Mouse (Mus musculus) lung, embryonic 14.5 days (tissue): ENCODE results near the gene Usp7. TPM values are rescaled to one million over a fixed set of nuclear protein-coding genes. Genes with fewer than 3 reads are reported as not detected.

Experiments
- ATAC-seq: fragments of 200-750 bp; cut with Nextera tagmentation; 2 replicates; pipeline ENCODE4 v1.8.0; 2017; ENCODE audit warnings: mild to moderate bottlenecking, moderate TSS enrichment, moderate library complexity; ENCODE audit not compliant: insufficient read depth
- DNase-seq: peaks from one replicate; pipeline ENCODE4 v3.0.0-alpha.2; 2015
- H3K27ac ChIP-seq: fragments of 300-500 bp; sonication (generic); 2 replicates; pipeline ENCODE4 v1.5.1; 2014; ENCODE audit warnings: low read depth, mild to moderate bottlenecking, moderate library complexity
- H3K27me3 ChIP-seq: fragments of 300-500 bp; sonication (generic); 2 replicates; pipeline ENCODE4 v1.6.1; 2014; ENCODE audit warnings: low read length, control low read depth; ENCODE audit not compliant: insufficient read depth
- H3K36me3 ChIP-seq: fragments of 300-500 bp; sonication (generic); 2 replicates; pipeline ENCODE4 v1.6.1; 2014; ENCODE audit warnings: control low read depth; ENCODE audit not compliant: insufficient read depth
- H3K4me1 ChIP-seq: fragments of 300-500 bp; sonication (generic); 2 replicates; pipeline ENCODE4 v1.6.1; 2014; ENCODE audit warnings: antibody characterized with exemption, control low read depth; ENCODE audit not compliant: insufficient read depth
- H3K4me2 ChIP-seq: fragments of 300-500 bp; sonication (generic); 2 replicates; pipeline ENCODE4 v1.6.1; 2014; ENCODE audit warnings: mild to moderate bottlenecking
- H3K4me3 ChIP-seq: fragments of 300-500 bp; sonication (generic); 2 replicates; pipeline ENCODE4 v1.5.1; 2014; ENCODE audit warnings: low read depth, low read length
- H3K9ac ChIP-seq: fragments of 300-500 bp; sonication (generic); 2 replicates; pipeline ENCODE4 v1.6.1; 2014
- H3K9me3 ChIP-seq: fragments of 300-500 bp; sonication (generic); 2 replicates; pipeline ENCODE4 v1.6.1; 2016; ENCODE audit warnings: low read depth, low read length, control low read depth
- CTCF ChIP-seq: IDR thresholded peaks from 2 replicates; pipeline ENCODE4 v1.5.1; 2016; ENCODE audit warnings: antibody characterized with exemption, low read depth
- WGBS: fragments of 180-500 bp; shearing (Covaris S2); extraction: QIAGEN DNeasy Blood & Tissue Kit; methylation state at CpG from one replicate; pipeline ENCODE4 v1.1.7; 2014; 5-methylcytosine and 5-hydroxymethylcytosine counted together
- polyA plus RNA-seq: library from polyadenylated mRNA; unstranded; fragments of >200 nt; fragmentation: Nextera tagmentation; extraction: Ambion mirVana; gene quantifications from 2 replicates; pipeline ENCODE4 v1.2.1, GENCODE M21; 2014

Gene Usp7
- polyA plus RNA-seq, 1 experiment from 2014 or later, result 49.8 TPM

GRCm38 (mm10) chr16:8665367-8665766 is 126.7 kb downstream of the Usp7 start:
- peaks cover 9% of the 10 kb centered on the region; the same call in 1 of the 2 replicates for H3K4me1 ChIP-seq
- WGBS, result 66% methylated on average over 5 of the region's 5 CpGs
- ATAC-seq (no peak), DNase-seq (no peak)
- H3K27me3 ChIP-seq, result no peaks in the 10 kb centered on the region
- no peaks in the 10 kb centered on the region for H3K9me3 ChIP-seq
- no peak overlapping the region for H3K4me2 ChIP-seq
- no peak overlapping the region for H3K9ac ChIP-seq
- H3K4me3 ChIP-seq, result no peak overlapping the region
- peaks cover 32% of the 10 kb centered on the region for H3K36me3 ChIP-seq
- H3K27ac ChIP-seq, result peak overlapping the region; percentile 0; the same call in 1 of the 2 replicates
- TF ChIP-seq CTCF, result no peak

DNA sequence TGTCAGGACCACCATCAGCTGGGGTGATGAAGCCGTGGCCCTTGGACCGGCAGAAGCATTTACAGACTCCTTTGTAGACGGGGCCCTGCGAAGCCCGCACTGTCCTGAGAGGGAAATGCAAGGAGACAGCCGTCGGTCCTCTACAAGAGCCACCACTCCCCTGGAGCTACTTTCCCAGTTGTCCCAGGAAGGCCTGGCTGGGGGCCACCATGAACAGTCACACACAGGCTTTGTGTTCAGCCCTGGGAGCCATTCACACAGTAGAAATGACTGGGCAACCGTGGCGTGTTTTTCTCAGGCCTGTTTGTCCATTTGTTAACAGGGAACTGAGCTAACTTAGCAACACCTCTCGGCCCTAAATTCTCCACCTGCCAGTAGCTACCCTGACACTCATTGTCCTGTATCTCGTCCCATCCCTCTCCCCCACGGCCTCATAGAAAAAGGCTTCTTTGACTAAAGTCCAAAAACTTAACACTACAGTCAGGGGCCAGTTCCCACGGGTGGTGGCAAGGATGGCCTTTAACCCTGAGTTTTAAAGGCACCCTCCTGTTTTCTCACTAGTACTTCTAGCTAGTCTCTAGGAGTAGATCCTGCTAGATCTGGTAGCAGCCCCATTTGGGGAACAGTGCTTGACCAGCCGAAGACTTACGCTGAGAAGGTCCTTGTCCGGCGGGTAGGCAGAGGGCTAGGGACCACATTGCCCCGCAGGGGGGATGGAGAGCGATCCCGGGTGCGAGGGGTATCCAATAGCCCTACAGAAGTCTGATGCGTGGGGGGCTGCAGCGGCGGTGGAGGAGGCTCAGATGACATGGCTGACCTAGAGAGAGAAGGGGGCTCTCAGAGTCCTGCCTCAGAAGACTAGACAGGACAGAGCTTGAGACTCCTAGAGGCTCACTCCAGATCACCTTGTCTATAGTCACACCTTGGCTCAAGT is 128.2 kb downstream of the Usp7 start:
- Histone ChIP-seq H3K36me3 (peaks cover 46% of the 10 kb centered on the region), H3K27me3 (no peaks in the 10 kb centered on the region), H3K9me3 (no peaks in the 10 kb centered on the region), H3K4me1 (peaks cover 2% of the 10 kb centered on the region; the same call in 1 of the 2 replicates), H3K27ac (no peak overlapping the region), H3K4me3 (no peak overlapping the region), H3K9ac (no peak overlapping the region), H3K4me2 (no peak overlapping the region)
- DNase-seq, result no peak
- 82% methylated on average over 24 of the region's 24 CpGs for WGBS
- no peak for ATAC-seq
- TF ChIP-seq CTCF, result no peak

DNA sequence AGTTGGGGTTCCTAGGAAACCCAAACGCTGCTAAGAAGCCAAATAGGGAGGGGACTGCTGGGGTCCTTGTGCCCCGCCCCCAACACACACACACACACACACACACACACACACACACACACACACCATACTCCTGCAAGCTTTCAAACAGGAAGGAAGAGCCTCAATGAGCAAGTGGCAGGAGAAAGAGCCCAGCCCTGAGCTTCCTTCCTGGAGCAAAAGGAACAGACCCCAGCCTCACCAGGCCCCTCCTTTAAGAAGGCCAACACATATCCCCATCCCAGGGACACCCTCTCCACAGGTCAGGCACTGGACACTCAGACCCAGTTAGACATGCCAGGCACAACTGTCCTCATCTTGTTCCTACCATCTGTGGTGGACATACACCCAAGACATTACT is 129.1 kb downstream of the Usp7 start:
- TF ChIP-seq CTCF, result no peak
- no peak overlapping the region for H3K9ac ChIP-seq
- H3K4me1 ChIP-seq, result peaks cover 2% of the 10 kb centered on the region; the same call in 1 of the 2 replicates
- no peak overlapping the region for H3K4me2 ChIP-seq
- H3K27ac ChIP-seq, result no peak overlapping the region
- DNase-seq, result no peak
- no peak for ATAC-seq
- no peak overlapping the region for H3K4me3 ChIP-seq
- H3K9me3 ChIP-seq, result no peaks in the 10 kb centered on the region
- H3K36me3 ChIP-seq, result peaks cover 54% of the 10 kb centered on the region
- 79% methylated on average over 2 of the region's 2 CpGs for WGBS
- no peaks in the 10 kb centered on the region for H3K27me3 ChIP-seq

DNA sequence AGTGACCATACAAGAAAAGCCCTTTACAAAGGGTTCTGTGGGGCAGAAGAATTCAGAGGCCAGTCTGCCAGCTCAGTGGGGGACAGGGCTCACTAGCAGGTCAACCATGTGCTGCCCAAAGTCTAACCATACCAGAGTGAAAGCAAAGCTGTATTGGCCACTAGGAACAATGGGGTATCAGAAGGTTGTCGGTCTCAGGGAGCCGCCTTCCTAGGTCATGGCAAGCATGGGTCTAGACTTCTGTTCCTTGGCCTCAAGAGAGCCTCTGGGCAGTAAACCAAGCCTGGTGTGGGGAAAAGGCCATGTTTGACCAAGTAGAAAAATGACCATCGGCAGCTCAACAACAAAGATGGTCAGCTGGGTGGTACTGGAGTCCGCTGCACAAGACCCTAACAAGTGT is 133.3 kb downstream of the Usp7 start:
- Histone ChIP-seq H3K27me3 (no peaks in the 10 kb centered on the region), H3K4me1 (no peaks in the 10 kb centered on the region), H3K9me3 (no peaks in the 10 kb centered on the region), H3K27ac (no peak overlapping the region), H3K9ac (no peak overlapping the region), H3K36me3 (peaks cover 88% of the 10 kb centered on the region), H3K4me2 (no peak overlapping the region), H3K4me3 (no peak overlapping the region)
- ATAC-seq (no peak; the same call in 1 of the 2 replicates), DNase-seq (no peak)
- WGBS, result 88% methylated on average over 4 of the region's 4 CpGs
- TF ChIP-seq CTCF, result no peak

DNA sequence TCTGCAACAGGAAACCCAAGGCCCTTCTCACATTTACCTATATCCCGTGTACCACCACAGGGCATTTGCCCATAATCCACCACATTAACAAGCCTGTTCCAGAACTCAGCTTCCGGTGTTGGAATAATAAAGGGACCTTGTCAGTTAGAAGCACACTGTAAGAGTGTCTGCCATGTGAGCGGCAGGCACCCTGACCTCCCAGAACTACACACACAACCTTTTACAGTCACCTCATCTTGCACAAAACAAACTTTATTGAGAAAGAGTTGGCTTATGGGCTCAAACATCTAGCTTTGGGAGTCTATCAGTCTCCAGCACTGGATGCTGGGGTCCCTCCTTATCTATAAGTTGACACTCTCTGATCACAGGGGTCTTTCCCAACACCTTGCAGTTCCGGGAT is 133.8 kb downstream of the Usp7 start:
- Histone ChIP-seq H3K27ac (no peak overlapping the region), H3K4me2 (no peak overlapping the region), H3K27me3 (no peaks in the 10 kb centered on the region), H3K9ac (no peak overlapping the region), H3K4me1 (no peaks in the 10 kb centered on the region), H3K36me3 (peaks cover 88% of the 10 kb centered on the region), H3K9me3 (no peaks in the 10 kb centered on the region), H3K4me3 (no peak overlapping the region)
- TF ChIP-seq CTCF, result no peak
- WGBS, result 72% methylated on average over 4 of the region's 4 CpGs
- DNase-seq (no peak), ATAC-seq (peak; percentile 11; the same call in 1 of the 2 replicates)

DNA sequence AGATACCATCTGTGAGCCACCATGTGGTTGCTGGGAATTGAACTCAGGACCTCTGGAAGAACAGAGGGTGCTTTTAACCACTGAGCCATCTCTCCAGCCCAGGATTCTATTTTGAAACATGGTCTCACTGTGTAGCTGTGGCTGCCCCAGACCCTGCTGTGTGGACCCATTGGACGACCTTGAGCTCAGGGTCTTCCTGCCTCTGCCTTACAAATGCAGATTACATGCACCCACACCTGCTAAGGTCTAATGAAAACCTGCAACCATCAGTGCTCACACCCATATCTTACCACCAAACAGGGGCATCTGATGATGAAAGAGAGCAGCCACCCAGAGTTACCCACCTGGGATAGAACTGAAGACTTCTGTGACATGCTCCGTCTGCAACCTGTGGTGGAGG is 135.9 kb downstream of the Usp7 start:
- no peak for TF ChIP-seq CTCF
- H3K27ac ChIP-seq, result no peak overlapping the region
- H3K4me3 ChIP-seq, result no peak overlapping the region
- no peak overlapping the region for H3K4me2 ChIP-seq
- H3K4me1 ChIP-seq, result no peaks in the 10 kb centered on the region
- peaks cover 89% of the 10 kb centered on the region for H3K36me3 ChIP-seq
- H3K27me3 ChIP-seq, result no peaks in the 10 kb centered on the region
- ATAC-seq (no peak), DNase-seq (no peak)
- WGBS, result 76% methylated on average over 2 of the region's 2 CpGs
- no peak overlapping the region for H3K9ac ChIP-seq
- no peaks in the 10 kb centered on the region for H3K9me3 ChIP-seq

GRCm38 (mm10) chr16:8655599-8655998 is 136.5 kb downstream of the Usp7 start:
- Histone ChIP-seq H3K9me3 (no peaks in the 10 kb centered on the region), H3K4me2 (no peak overlapping the region), H3K27me3 (no peaks in the 10 kb centered on the region), H3K27ac (no peak overlapping the region), H3K36me3 (peaks cover 91% of the 10 kb centered on the region), H3K9ac (no peak overlapping the region), H3K4me1 (no peaks in the 10 kb centered on the region), H3K4me3 (no peak overlapping the region)
- peak; percentile 14; the same call in 1 of the 2 replicates for TF ChIP-seq CTCF
- DNase-seq, result no peak
- WGBS, result 73% methylated on average over 9 of the region's 9 CpGs
- no peak for ATAC-seq
